Mouse (Mus musculus): ENCODE data around the gene Gpr155. TPM values are rescaled to one million over a fixed set of nuclear protein-coding genes. Genes with fewer than 3 reads are reported as not detected.

Gpr155 gene
- polyA plus RNA-seq, 1 experiment from 2014 or later, result 14.4 TPM

GRCm38 (mm10) chr2:73317426-73317825 is 68.9 kb downstream of the Gpr155 start:
- H3K27me3 ChIP-seq, result no peaks in the 10 kb centered on the region
- H3K9me3 ChIP-seq, result no peaks in the 10 kb centered on the region
- peaks cover 5% of the 10 kb centered on the region; the same call in 1 of the 2 replicates for H3K4me1 ChIP-seq (replicated peaks)
- H3K4me3 ChIP-seq, result no peak overlapping the region
- WGBS, result 96% methylated on average over 9 of the region's 9 CpGs
- no peak overlapping the region for H3K4me2 ChIP-seq
- no peak for ATAC-seq (ENCODE audit: low FRiP score, low read depth)
- no peaks in the 10 kb centered on the region for H3K36me3 ChIP-seq
- H3K9ac ChIP-seq, result no peak overlapping the region
- no peak overlapping the region for H3K27ac ChIP-seq (replicated peaks)

- Histone ChIP-seq H3K4me1 (replicated peaks) (peaks cover 16% of the 10 kb centered on the region), H3K4me2 (no peak overlapping the region), H3K9me3 (no peaks in the 10 kb centered on the region), H3K27ac (replicated peaks) (no peak overlapping the region), H3K27me3 (no peaks in the 10 kb centered on the region), H3K36me3 (peaks cover 9% of the 10 kb centered on the region), H3K4me3 (no peak overlapping the region), H3K9ac (no peak overlapping the region)
- no peak for ATAC-seq (ENCODE audit: low FRiP score, low read depth)
- 94% methylated on average over 3 of the region's 3 CpGs for WGBS
These were observed 72.1 kb downstream of the Gpr155 start for GRCm38 (mm10) chr2:73314311-73314710.

GRCm38 (mm10) chr2:73313117-73313501 is 73.3 kb downstream of the Gpr155 start:
- no peaks in the 10 kb centered on the region for H3K27me3 ChIP-seq
- ATAC-seq (ENCODE audit: low FRiP score, low read depth), result peak; percentile 46
- peaks cover 16% of the 10 kb centered on the region for H3K4me1 ChIP-seq (replicated peaks)
- no peaks in the 10 kb centered on the region for H3K9me3 ChIP-seq
- 36% methylated on average over 14 of the region's 14 CpGs for WGBS
- H3K9ac ChIP-seq, result peak overlapping the region; percentile 49
- H3K36me3 ChIP-seq, result peaks cover 19% of the 10 kb centered on the region
- H3K4me3 ChIP-seq, result peak overlapping the region; percentile 74
- peak overlapping the region; percentile 54 for H3K4me2 ChIP-seq
- H3K27ac ChIP-seq (replicated peaks), result peak overlapping the region; percentile 81; the same call in 1 of the 2 replicates

GRCm38 (mm10) chr2:73312152-73313116 is 73.9 kb downstream of the Gpr155 start, which contains the start of the genes Scrn3 and Cir1:
Gene Scrn3, plus strand, starts transcription at chr2:73312601.
Gene Cir1, minus strand, starts transcription at chr2:73312701.
- Histone ChIP-seq H3K36me3 (peaks cover 23% of the 10 kb centered on the region), H3K9ac (peak within 1 kb of the TSS; percentile 59), H3K4me1 (replicated peaks) (peaks cover 16% of the 10 kb centered on the region), H3K4me2 (peak within 1 kb of the TSS; percentile 66), H3K9me3 (no peaks in the 10 kb centered on the region), H3K27me3 (no peaks in the 10 kb centered on the region), H3K4me3 (peak within 1 kb of the TSS; percentile 74), H3K27ac (replicated peaks) (peak within 1 kb of the TSS; percentile 81)
- WGBS, result under 1% methylated on average over 64 of the region's 64 CpGs
- ATAC-seq (ENCODE audit: low FRiP score, low read depth), result peak; percentile 96

GRCm38 (mm10) chr2:73306006-73306405 is 80.4 kb downstream of the Gpr155 start:
- ATAC-seq (ENCODE audit: low FRiP score, low read depth), result no peak
- peaks cover 70% of the 10 kb centered on the region for H3K36me3 ChIP-seq

GRCm38 (mm10) chr2:73304506-73304905 is 81.9 kb downstream of the Gpr155 start:
- Histone ChIP-seq H3K4me2 (no peak overlapping the region), H3K27me3 (no peaks in the 10 kb centered on the region), H3K9ac (no peak overlapping the region), H3K27ac (replicated peaks) (no peak overlapping the region), H3K4me3 (no peak overlapping the region), H3K36me3 (peaks cover 67% of the 10 kb centered on the region), H3K9me3 (no peaks in the 10 kb centered on the region), H3K4me1 (replicated peaks) (no peaks in the 10 kb centered on the region)
- 92% methylated on average over 5 of the region's 5 CpGs for WGBS
- no peak for ATAC-seq (ENCODE audit: low FRiP score, low read depth)

More at GRCm38 (mm10) chr2:73306006-73306405, 80.4 kb downstream of the Gpr155 start:
- Histone ChIP-seq H3K27ac (replicated peaks) (no peak overlapping the region), H3K9me3 (no peaks in the 10 kb centered on the region), H3K9ac (no peak overlapping the region), H3K4me3 (no peak overlapping the region), H3K4me2 (no peak overlapping the region), H3K4me1 (replicated peaks) (peaks cover 2% of the 10 kb centered on the region; the same call in 1 of the 2 replicates), H3K27me3 (no peaks in the 10 kb centered on the region)
- 90% methylated on average over 7 of the region's 7 CpGs for WGBS

- H3K9ac ChIP-seq, result no peak overlapping the region
- H3K4me1 ChIP-seq (replicated peaks), result no peaks in the 10 kb centered on the region
- H3K4me2 ChIP-seq, result no peak overlapping the region
- H3K4me3 ChIP-seq, result no peak overlapping the region
- no peaks in the 10 kb centered on the region for H3K9me3 ChIP-seq
- WGBS, result 98% methylated on average over 9 of the region's 9 CpGs
- no peak for ATAC-seq (ENCODE audit: low FRiP score, low read depth)
- no peaks in the 10 kb centered on the region for H3K27me3 ChIP-seq
- peaks cover 58% of the 10 kb centered on the region for H3K36me3 ChIP-seq
- no peak overlapping the region for H3K27ac ChIP-seq (replicated peaks)
These were observed 83.7 kb downstream of the Gpr155 start for GRCm38 (mm10) chr2:73302722-73303121.

- no peaks in the 10 kb centered on the region for H3K9me3 ChIP-seq
- no peak for ATAC-seq (ENCODE audit: low FRiP score, low read depth)
- WGBS, result 97% methylated on average over 1 of the region's 1 CpGs
- H3K4me2 ChIP-seq, result no peak overlapping the region
- no peaks in the 10 kb centered on the region for H3K4me1 ChIP-seq (replicated peaks)
- no peak overlapping the region for H3K4me3 ChIP-seq
- H3K9ac ChIP-seq, result no peak overlapping the region
- H3K36me3 ChIP-seq, result peaks cover 51% of the 10 kb centered on the region
- no peak overlapping the region for H3K27ac ChIP-seq (replicated peaks)
- no peaks in the 10 kb centered on the region for H3K27me3 ChIP-seq
These were observed 84.4 kb downstream of the Gpr155 start for GRCm38 (mm10) chr2:73301979-73302378.

- 80% methylated on average over 3 of the region's 3 CpGs for WGBS
- Histone ChIP-seq H3K27ac (replicated peaks) (no peak overlapping the region), H3K9me3 (no peaks in the 10 kb centered on the region), H3K9ac (no peak overlapping the region), H3K4me1 (replicated peaks) (no peaks in the 10 kb centered on the region), H3K4me3 (no peak overlapping the region), H3K36me3 (peaks cover 33% of the 10 kb centered on the region), H3K4me2 (no peak overlapping the region), H3K27me3 (no peaks in the 10 kb centered on the region)
- ATAC-seq (ENCODE audit: low FRiP score, low read depth), result no peak
These were observed 87.5 kb downstream of the Gpr155 start for GRCm38 (mm10) chr2:73298841-73299240.

- Histone ChIP-seq H3K9ac (no peak overlapping the region), H3K36me3 (peaks cover 32% of the 10 kb centered on the region), H3K27ac (replicated peaks) (no peak overlapping the region), H3K4me2 (no peak overlapping the region), H3K9me3 (no peaks in the 10 kb centered on the region), H3K27me3 (no peaks in the 10 kb centered on the region), H3K4me1 (replicated peaks) (no peaks in the 10 kb centered on the region), H3K4me3 (no peak overlapping the region)
- ATAC-seq (ENCODE audit: low FRiP score, low read depth), result no peak
- 85% methylated on average over 7 of the region's 7 CpGs for WGBS
These were observed 88.2 kb downstream of the Gpr155 start for GRCm38 (mm10) chr2:73298154-73298553.

GRCm38 (mm10) chr2:73295023-73295422 is 91.3 kb downstream of the Gpr155 start:
- peaks cover 25% of the 10 kb centered on the region for H3K36me3 ChIP-seq
- no peaks in the 10 kb centered on the region for H3K4me1 ChIP-seq (replicated peaks)
- no peak overlapping the region for H3K4me2 ChIP-seq
- no peak overlapping the region for H3K9ac ChIP-seq
- no peak overlapping the region for H3K27ac ChIP-seq (replicated peaks)
- ATAC-seq (ENCODE audit: low FRiP score, low read depth), result no peak
- no peaks in the 10 kb centered on the region for H3K27me3 ChIP-seq
- WGBS, result 88% methylated on average over 7 of the region's 7 CpGs
- H3K9me3 ChIP-seq, result no peaks in the 10 kb centered on the region
- no peak overlapping the region for H3K4me3 ChIP-seq
